Mouse (Mus musculus) spleen, postnatal 36 days (tissue): ENCODE results near the gene Zc3h8.

Experiments used
- DNase-seq, 2 experiments: peaks; one replicate each; pipeline ENCODE4 v3.0.0; 2022; ENCODE audit warnings: low spot score in 2 of 2, mixed read lengths in 1 of 2

Gene Zc3h8

DNA sequence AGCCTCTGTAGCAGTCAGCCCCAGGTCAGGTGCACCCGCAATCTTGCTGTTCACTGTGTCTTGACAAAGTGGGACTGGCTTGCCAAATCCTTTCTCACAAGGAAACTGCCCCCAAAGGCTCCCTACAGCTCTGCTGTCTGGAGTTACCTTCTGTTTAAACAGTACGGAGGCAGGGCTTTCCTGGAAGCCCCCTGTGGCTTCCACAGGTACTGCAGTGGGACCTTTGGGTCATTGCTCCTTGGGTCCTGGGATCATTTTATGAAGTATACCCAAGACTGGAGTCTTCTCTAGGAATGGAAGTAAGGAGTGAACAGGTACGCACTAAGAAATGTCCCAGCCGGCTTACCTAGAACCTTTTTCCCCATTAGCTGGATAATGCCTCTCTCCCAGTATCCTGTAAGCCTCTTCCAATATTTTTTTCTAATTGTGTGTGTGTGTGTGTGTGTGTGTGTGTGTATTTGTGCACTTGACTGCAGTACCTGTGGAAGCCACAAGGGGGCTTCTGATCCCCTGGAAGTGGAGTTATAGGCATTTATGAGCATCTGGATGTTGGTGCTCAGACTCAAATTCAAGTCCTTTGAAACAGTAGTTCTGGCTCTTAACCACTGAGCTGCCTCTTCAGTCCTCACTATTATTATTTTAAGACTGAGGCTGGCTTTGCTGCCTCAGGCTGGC, 53.1 kb downstream of the Zc3h8 start:
- DNase-seq: no peak

DNA sequence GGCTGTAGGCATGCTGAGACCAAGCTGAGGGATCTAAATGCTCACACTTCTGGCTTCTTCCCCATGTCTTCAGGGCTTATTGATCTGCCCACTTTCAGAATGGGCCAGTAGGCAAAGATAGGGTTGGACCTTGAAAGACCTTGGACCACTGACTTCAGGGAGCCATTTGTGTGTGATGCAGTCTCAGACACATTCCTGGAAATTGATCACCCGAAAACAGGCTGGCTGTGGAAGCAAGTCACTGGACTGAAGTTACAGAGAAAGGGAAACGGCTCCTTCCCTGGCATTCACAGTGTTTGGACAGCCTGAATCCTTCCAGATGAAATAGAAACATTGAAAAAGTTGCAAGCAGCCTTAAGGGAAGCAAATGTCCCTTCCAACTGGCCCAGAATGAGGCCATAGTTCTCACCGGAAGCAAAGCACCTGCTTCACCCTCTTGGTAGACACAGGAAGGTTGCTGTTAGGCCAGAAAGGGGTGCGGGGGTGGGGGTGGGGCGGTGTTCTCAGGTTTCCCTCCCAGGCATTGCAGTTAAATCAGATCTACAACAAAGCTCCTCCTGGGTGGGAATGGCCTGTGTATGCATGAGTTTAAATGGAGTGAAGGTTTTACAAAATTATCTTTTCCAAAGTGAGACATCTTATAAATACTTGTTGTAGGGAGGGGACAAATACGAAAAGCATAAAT, 55.9 kb downstream of the Zc3h8 start:
- DNase-seq: no peak

DNA sequence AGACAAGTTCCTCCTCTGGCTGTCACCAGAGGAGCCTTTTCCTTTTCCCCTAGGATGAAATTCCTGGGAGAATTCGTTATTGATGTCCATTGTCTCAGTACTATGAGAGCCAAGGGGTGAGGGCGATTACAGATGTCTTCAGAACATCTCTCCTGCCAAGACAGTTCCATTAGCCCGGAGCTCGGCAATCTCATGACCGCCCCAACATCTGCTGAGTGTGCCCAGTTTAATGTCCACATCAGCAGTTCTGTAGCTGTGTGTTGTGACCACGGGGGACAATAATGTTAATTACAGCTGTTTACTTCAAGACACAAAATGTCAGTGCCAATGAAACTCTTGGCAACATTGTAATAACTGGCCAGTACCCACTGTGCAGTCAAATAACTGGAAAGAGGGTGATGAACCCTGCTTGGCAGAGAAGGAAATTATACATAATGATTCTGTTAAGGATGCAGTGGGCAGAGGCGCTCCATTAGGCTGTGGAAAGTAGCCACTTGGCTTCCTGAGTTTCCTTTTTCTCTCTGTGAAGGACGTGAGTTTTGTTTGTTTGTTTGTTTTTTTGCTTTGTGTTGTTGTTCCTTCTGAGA, 58.6 kb downstream of the Zc3h8 start:
- DNase-seq: no peak

DNA sequence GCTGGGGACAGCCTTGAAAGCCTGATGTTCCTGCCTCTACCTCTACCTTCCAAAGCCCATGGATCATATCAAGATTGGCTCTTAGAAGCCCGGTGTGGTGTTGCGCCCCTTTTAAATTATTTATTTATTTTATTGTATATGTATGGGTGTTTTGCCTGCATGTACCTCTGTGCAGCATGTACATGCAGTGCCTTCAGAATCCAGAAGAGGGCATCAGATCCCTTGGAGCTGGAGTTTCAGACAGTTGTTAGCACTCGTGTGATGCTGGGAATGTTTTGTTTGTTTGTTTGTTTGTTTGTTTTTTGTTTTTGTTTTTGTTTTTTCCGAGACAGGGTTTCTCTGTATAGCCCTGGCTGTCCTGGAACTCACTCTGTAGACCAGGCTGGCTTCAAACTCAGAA, 62.6 kb downstream of the Zc3h8 start:
- DNase-seq: no peak
